Mouse (Mus musculus): ENCODE results near the gene Gm28036. TPM values are rescaled to one million over a fixed set of nuclear protein-coding genes. Genes with fewer than 3 reads are reported as not detected.
"Not testable (repeated sequence)": the region's sequence is repeated elsewhere in the genome, so short reads cannot be mapped to it uniquely, and the experiment has no call there.

The Gm28036 gene
- polyA plus RNA-seq, 1 experiment from 2014 or later = 10.4 TPM

- 0 out of 2 replicates have a peak, but pooled peaks cover 4% of the 10 kb centered on the region for H3K4me1 ChIP-seq
- no peaks in the 10 kb centered on the region for H3K27me3 ChIP-seq (replicated peaks)
- H3K27ac ChIP-seq (replicated peaks) = no peak overlapping the region
- H3K36me3 ChIP-seq = peaks cover 51% of the 10 kb centered on the region
- no peak overlapping the region for H3K4me2 ChIP-seq
- WGBS = 78% methylated on average over 5 of the region's 5 CpGs
- no peak overlapping the region for H3K4me3 ChIP-seq
- H3K9me3 ChIP-seq = no peaks in the 10 kb centered on the region
- no peak overlapping the region for H3K9ac ChIP-seq
- no peak for ATAC-seq (ENCODE audit: extremely low read depth, insufficient number of reproducible peaks, low FRiP score, low TSS enrichment)
Measured at GRCm38 (mm10) chr2:156134161-156134560, 7.3 kb upstream of the Gm28036 start.

- no peaks in the 10 kb centered on the region for H3K4me1 ChIP-seq
- ATAC-seq (ENCODE audit: extremely low read depth, insufficient number of reproducible peaks, low FRiP score, low TSS enrichment) = no peak
- no peak overlapping the region for H3K4me3 ChIP-seq
- no peak overlapping the region for H3K4me2 ChIP-seq
- H3K27me3 ChIP-seq (replicated peaks) = no peaks in the 10 kb centered on the region
- peaks cover 51% of the 10 kb centered on the region for H3K36me3 ChIP-seq
- 79% methylated on average over 5 of the region's 5 CpGs for WGBS
- H3K9me3 ChIP-seq = 0 out of 2 replicates have a peak, but pooled peaks cover 4% of the 10 kb centered on the region
- no peak overlapping the region for H3K27ac ChIP-seq (replicated peaks)
- no peak overlapping the region for H3K9ac ChIP-seq
Measured at GRCm38 (mm10) chr2:156123731-156124130, 3.2 kb downstream of the Gm28036 start.

- no peaks in the 10 kb centered on the region for H3K27me3 ChIP-seq (replicated peaks)
- H3K9me3 ChIP-seq = 0 out of 2 replicates have a peak, but pooled peaks cover 4% of the 10 kb centered on the region
- H3K36me3 ChIP-seq = peaks cover 20% of the 10 kb centered on the region
- H3K27ac ChIP-seq (replicated peaks) = no peak overlapping the region
- no peak overlapping the region for H3K4me2 ChIP-seq
- no peaks in the 10 kb centered on the region for H3K4me1 ChIP-seq
- H3K9ac ChIP-seq = no peak overlapping the region
- H3K4me3 ChIP-seq = no peak overlapping the region
- ATAC-seq (ENCODE audit: extremely low read depth, insufficient number of reproducible peaks, low FRiP score, low TSS enrichment) = no peak
Measured at GRCm38 (mm10) chr2:156119566-156119965, 7.3 kb downstream of the Gm28036 start.

GRCm38 (mm10) chr2:156112080-156112423 lies 14.8 kb downstream of the Gm28036 start:
- Histone ChIP-seq H3K4me3 (peak overlapping the region; percentile 99), H3K4me1 (peaks cover 17% of the 10 kb centered on the region), H3K27ac (replicated peaks) (peak overlapping the region; percentile 87), H3K4me2 (peak overlapping the region; percentile 79), H3K9ac (peak overlapping the region; percentile 98)
- not testable (repeated sequence) for H3K9me3 ChIP-seq; ATAC-seq (ENCODE audit: extremely low read depth, insufficient number of reproducible peaks, low FRiP score, low TSS enrichment); H3K36me3 ChIP-seq; H3K27me3 ChIP-seq (replicated peaks)
- 16% methylated on average over 5 of the region's 5 CpGs for WGBS

- Histone ChIP-seq H3K36me3 (peaks cover 6% of the 10 kb centered on the region; the same call in 1 of the 2 replicates), H3K4me2 (peak within 1 kb of the TSS; percentile 79), H3K27me3 (replicated peaks) (no peaks in the 10 kb centered on the region), H3K4me3 (peak within 1 kb of the TSS; percentile 99), H3K27ac (replicated peaks) (peak within 1 kb of the TSS; percentile 87), H3K9me3 (no peaks in the 10 kb centered on the region), H3K9ac (peak within 1 kb of the TSS; percentile 98), H3K4me1 (peaks cover 20% of the 10 kb centered on the region)
- peak; percentile 88 for ATAC-seq (ENCODE audit: extremely low read depth, insufficient number of reproducible peaks, low FRiP score, low TSS enrichment)
- under 1% methylated on average over 74 of the region's 74 CpGs for WGBS
Measured at GRCm38 (mm10) chr2:156111358-156112079, 15.4 kb downstream of the Gm28036 start, which contains the start of the genes Cpne1 and Rbm12. Cpne1 (minus strand) TSS chr2:156111965. Rbm12 (minus strand) TSS chr2:156111978.

- peak; percentile 41; the same call in 1 of the 2 replicates for ATAC-seq (ENCODE audit: extremely low read depth, insufficient number of reproducible peaks, low FRiP score, low TSS enrichment)
- Histone ChIP-seq H3K27ac (replicated peaks) (peak overlapping the region; percentile 87), H3K4me2 (peak overlapping the region; percentile 79), H3K4me3 (peak overlapping the region; percentile 99), H3K9ac (peak overlapping the region; percentile 98), H3K27me3 (replicated peaks) (no peaks in the 10 kb centered on the region), H3K4me1 (peaks cover 25% of the 10 kb centered on the region), H3K9me3 (no peaks in the 10 kb centered on the region), H3K36me3 (peaks cover 10% of the 10 kb centered on the region)
- under 1% methylated on average over 16 of the region's 16 CpGs for WGBS
Measured at GRCm38 (mm10) chr2:156110627-156111357, 16.1 kb downstream of the Gm28036 start.

GRCm38 (mm10) chr2:156091926-156092325 lies 35.0 kb downstream of the Gm28036 start:
- Histone ChIP-seq H3K9ac (no peak overlapping the region), H3K4me3 (no peak overlapping the region), H3K9me3 (no peaks in the 10 kb centered on the region), H3K4me1 (peaks cover 3% of the 10 kb centered on the region; the same call in 1 of the 2 replicates), H3K27ac (replicated peaks) (no peak overlapping the region), H3K36me3 (peaks cover 55% of the 10 kb centered on the region), H3K4me2 (no peak overlapping the region), H3K27me3 (replicated peaks) (no peaks in the 10 kb centered on the region)
- WGBS = 78% methylated on average over 5 of the region's 5 CpGs
- no peak for ATAC-seq (ENCODE audit: extremely low read depth, insufficient number of reproducible peaks, low FRiP score, low TSS enrichment)

GRCm38 (mm10) chr2:156089799-156090198 lies 37.1 kb downstream of the Gm28036 start:
- no peak overlapping the region for H3K4me2 ChIP-seq
- H3K36me3 ChIP-seq = peaks cover 34% of the 10 kb centered on the region
- H3K4me1 ChIP-seq = peaks cover 15% of the 10 kb centered on the region
- no peak overlapping the region for H3K4me3 ChIP-seq
- WGBS = 88% methylated on average over 1 of the region's 1 CpGs
- H3K9ac ChIP-seq = no peak overlapping the region
- no peak overlapping the region for H3K27ac ChIP-seq (replicated peaks)
- H3K27me3 ChIP-seq (replicated peaks) = no peaks in the 10 kb centered on the region
- no peak for ATAC-seq (ENCODE audit: extremely low read depth, insufficient number of reproducible peaks, low FRiP score, low TSS enrichment)
- H3K9me3 ChIP-seq = no peaks in the 10 kb centered on the region

GRCm38 (mm10) chr2:156087391-156088110 lies 39.3 kb downstream of the Gm28036 start:
- Histone ChIP-seq H3K9ac (no peak overlapping the region), H3K4me2 (no peak overlapping the region), H3K4me3 (no peak overlapping the region), H3K27ac (replicated peaks) (no peak overlapping the region), H3K27me3 (replicated peaks) (no peaks in the 10 kb centered on the region), H3K4me1 (peaks cover 24% of the 10 kb centered on the region), H3K36me3 (peaks cover 24% of the 10 kb centered on the region), H3K9me3 (no peaks in the 10 kb centered on the region)
- no peak for ATAC-seq (ENCODE audit: extremely low read depth, insufficient number of reproducible peaks, low FRiP score, low TSS enrichment)
- 85% methylated on average over 7 of the region's 7 CpGs for WGBS

GRCm38 (mm10) chr2:156084541-156084940 lies 42.4 kb downstream of the Gm28036 start:
- H3K9ac ChIP-seq = no peak overlapping the region
- no peak for ATAC-seq (ENCODE audit: extremely low read depth, insufficient number of reproducible peaks, low FRiP score, low TSS enrichment)
- no peak overlapping the region for H3K27ac ChIP-seq (replicated peaks)
- H3K9me3 ChIP-seq = no peaks in the 10 kb centered on the region
- 85% methylated on average over 3 of the region's 3 CpGs for WGBS
- no peak overlapping the region for H3K4me2 ChIP-seq
- peaks cover 54% of the 10 kb centered on the region for H3K4me1 ChIP-seq
- no peaks in the 10 kb centered on the region for H3K27me3 ChIP-seq (replicated peaks)
- H3K36me3 ChIP-seq = peaks cover 9% of the 10 kb centered on the region
- no peak overlapping the region for H3K4me3 ChIP-seq

- H3K27me3 ChIP-seq (replicated peaks) = no peaks in the 10 kb centered on the region
- H3K36me3 ChIP-seq = peaks cover 37% of the 10 kb centered on the region
- ATAC-seq (ENCODE audit: extremely low read depth, insufficient number of reproducible peaks, low FRiP score, low TSS enrichment) = no peak
- WGBS = 79% methylated on average over 7 of the region's 7 CpGs
- no peak overlapping the region for H3K4me2 ChIP-seq
- H3K9ac ChIP-seq = no peak overlapping the region
- no peak overlapping the region for H3K4me3 ChIP-seq
- 0 out of 2 replicates have a peak overlapping the region, but pooled peaks have one; percentile 24 for H3K27ac ChIP-seq (replicated peaks)
- H3K9me3 ChIP-seq = no peaks in the 10 kb centered on the region
- H3K4me1 ChIP-seq = peaks cover 43% of the 10 kb centered on the region
Measured at GRCm38 (mm10) chr2:156080391-156080790, 46.5 kb downstream of the Gm28036 start.

All from heart, embryonic 13.5 days (tissue).